Comparison of ENCODE assay signal across 21 mouse cellular contexts in genomic region chr4:128594062-128594461, GRCm38 (mm10). TPM values are rescaled to one million over a fixed set of nuclear protein-coding genes. Genes with fewer than 3 reads are reported as not detected.
DNase-seq lines count a peak whose midpoint lies in the region; ATAC-seq and TF ChIP-seq lines count a peak whose summit lies in the region.
"Had no signal": no experiment of that assay in that cellular context is flagged by ENCODE, and none has a peak within 500 bp of the region (broad histone marks: within the 10 kb centered on the region; RNA-seq: fewer than 3 reads in every experiment).

No protein-coding gene starts in this region.

- no peak for TF ChIP-seq CTCF in MEL (IDR thresholded peaks at IDR 0.05 in 2 of 3, conservative IDR thresholded peaks at IDR 0.05 in 1 of 3; ENCODE audit: control insufficient read depth in 1 of 3, insufficient read depth in 1 of 3, low read depth in 2 of 3, low read length in 3 of 3, poor library complexity in 1 of 3, severe bottlenecking in 1 of 3)
- TF ChIP-seq CTCF in gastrocnemius, adult 2 months (IDR thresholded peaks at IDR 0.05), result no peak

- no peak for TF ChIP-seq RAD21 in MEL (IDR thresholded peaks at IDR 0.05; ENCODE audit: low read depth, low read length)

- no peak overlapping the region; the same call in 1 of the 2 replicates for H3K27ac ChIP-seq in MEL (ENCODE audit: control insufficient read depth, low read depth, low read length)
- no peak overlapping the region for H3K27ac ChIP-seq in gastrocnemius, adult 2 months
- H3K27ac ChIP-seq: forebrain, embryonic 12.5 days; limb, embryonic 13.5 days; liver, embryonic 14.5 days; midbrain, embryonic 10.5 days had no signal

- H3K79me2 ChIP-seq in MEL (ENCODE audit: control insufficient read depth, insufficient read depth, low read length, poor library complexity), result no peaks in the 10 kb centered on the region

- TF ChIP-seq EP300 in MEL (IDR thresholded peaks at IDR 0.05; ENCODE audit: low read depth in 1 of 2, low read length in 2 of 2), result peak in 1 of 2 experiments; percentile 6; a peak in 2 of 4 replicates

- H3K9me3 ChIP-seq in MEL (replicated peaks; ENCODE audit: insufficient read depth, low read length), result no peaks in the 10 kb centered on the region
- H3K9me3 ChIP-seq: forebrain, embryonic 12.5 days; limb, embryonic 13.5 days; midbrain, embryonic 10.5 days had no signal

- peak; percentile 70 for ATAC-seq in megakaryocyte, adult 5-6 weeks (ENCODE audit: poor library complexity, severe bottlenecking)
- ATAC-seq: hindbrain, embryonic 16.5 days had no signal

- intact Hi-C loops in gastrocnemius, adult 2 months (cut with DNase I), result no loop called here

- peaks cover 0 to 9% of the 10 kb centered on the region in 2 experiments; a peak in 2 of 4 replicates for H3K36me3 ChIP-seq in MEL (ENCODE audit: control insufficient read depth in 1 of 2, insufficient read depth in 2 of 2, low read length in 2 of 2)

- H3K4me3 ChIP-seq in MEL (ENCODE audit: control insufficient read depth in 1 of 2, insufficient read depth in 1 of 2, low read depth in 2 of 2, low read length in 2 of 2), result no peak overlapping the region
- no peak overlapping the region for H3K4me3 ChIP-seq in gastrocnemius, adult 2 months
- H3K4me3 ChIP-seq: forebrain, embryonic 12.5 days; limb, embryonic 13.5 days; midbrain, embryonic 10.5 days had no signal

- H3K4me1 ChIP-seq in MEL (ENCODE audit: control insufficient read depth in 1 of 2, insufficient read depth in 2 of 2, low read length in 2 of 2), result peaks cover 6 to 18% of the 10 kb centered on the region in 2 experiments
- H3K4me1 ChIP-seq: forebrain, embryonic 12.5 days; limb, embryonic 13.5 days had no signal

- no peak for TF ChIP-seq POLR2A in MEL (IDR thresholded peaks at IDR 0.05; ENCODE audit: control insufficient read depth in 1 of 2, insufficient read depth in 1 of 2, low read depth in 1 of 2, low read length in 2 of 2, poor library complexity in 1 of 2)

- H3K27me3 ChIP-seq in MEL (ENCODE audit: control insufficient read depth in 1 of 2, insufficient read depth in 2 of 2, low read length in 2 of 2), result no peaks in the 10 kb centered on the region
- H3K27me3 ChIP-seq: forebrain, embryonic 12.5 days; limb, embryonic 13.5 days had no signal

- peak; percentile 11 for DNase-seq in lung, postnatal 36 days
- DNase-seq in lung, postnatal 25 days (ENCODE audit: low spot score), result no peak
- peak; percentile 43 for DNase-seq in MEL (ENCODE audit: low read depth, low spot score)
- DNase-seq in thymus, postnatal 25 days, result peak; percentile 55
- DNase-seq in gastrocnemius, postnatal 25 days, result no peak
- no peak for DNase-seq in ovary, postnatal 14 days (ENCODE audit: low spot score)
- no peak for DNase-seq in gastrocnemius, adult 2 months
- DNase-seq: cerebellum, adult 11 months; cerebellum, postnatal 14 days; heart, adult 18-20 months; heart, postnatal 4 days; kidney, adult 9 months; kidney, postnatal 4 days; spleen, adult 18-20 months had no signal

- no peak overlapping the region for H3K9ac ChIP-seq in MEL (ENCODE audit: control insufficient read depth, low read depth, low read length, poor library complexity, severe bottlenecking)
- H3K9ac ChIP-seq: forebrain, embryonic 12.5 days; limb, embryonic 13.5 days; liver, embryonic 14.5 days had no signal

TF ChIP-seq in MEL, 35 proteins besides CTCF, POLR2A, EP300 and RAD21:
- TF ChIP-seq NRF1 (IDR thresholded peaks at IDR 0.05; ENCODE audit: insufficient read depth, low read depth, low read length, poor library complexity, severe bottlenecking) (no peak), TBP (IDR thresholded peaks at IDR 0.05; ENCODE audit: low read depth, low read length) (no peak), MYC (IDR thresholded peaks at IDR 0.05; ENCODE audit: low read depth, low read length) (no peak), SMC3 (IDR thresholded peaks at IDR 0.05; ENCODE audit: low read depth, low read length) (no peak), ZC3H11A (IDR thresholded peaks at IDR 0.05; ENCODE audit: low read depth, low read length) (no peak)

RNA-seq across cellular contexts. Expression of gene Zscan20, which starts 15.8 kb away (rescaled TPM):
- total RNA-seq in MEL (2012; rRNA removed), result 5.5 and 5.6 TPM in 2 replicates
- 1 to 10 TPM in 1 of 2 experiments, not detected in 1; 4.3 TPM for polyA plus RNA-seq in MEL (2012; ENCODE audit: insufficient read depth in 1 of 2, insufficient read length in 2 of 2, low read depth in 1 of 2, low replicate concordance in 2 of 2, missing spikeins in 1 of 2)
- 1.5 and 3.0 TPM in 2 replicates for total RNA-seq in megakaryocyte, adult 5-6 weeks (2015)
- 2.9 and 3.3 TPM in 2 replicates for total RNA-seq in megakaryocyte, adult 5-6 weeks (2017)
- total RNA-seq in gastrocnemius, postnatal 25 days (2021), result 1 to 10 TPM; 2.9 TPM
- 1 to 10 TPM; 3.3 to 3.6 TPM for total RNA-seq in gastrocnemius, adult 2 months (2021)

RNA-seq across cellular contexts. Expression of gene Tlr12, which starts 24.4 kb away (rescaled TPM):
- total RNA-seq in MEL (2012; rRNA removed), result not detected in 2 replicates
- not detected for polyA plus RNA-seq in MEL (2012; ENCODE audit: insufficient read depth in 1 of 2, insufficient read length in 2 of 2, low read depth in 1 of 2, low replicate concordance in 2 of 2, missing spikeins in 1 of 2)
- 0.52 and 1.2 TPM in 2 replicates for total RNA-seq in megakaryocyte, adult 5-6 weeks (2015)
- total RNA-seq in megakaryocyte, adult 5-6 weeks (2017), result 0.55 and 0.85 TPM in 2 replicates
- not detected for total RNA-seq in gastrocnemius, postnatal 25 days (2021)
- not detected for total RNA-seq in gastrocnemius, adult 2 months (2021)
- polyA plus RNA-seq: heart, embryonic 14.5 days had no signal

Comparison
In these comparisons a context has a peak if more than half of its experiments do, and no peak if none do; other contexts are left out.
1. DNase-seq: peak in lung, postnatal 36 days (single experiment), MEL (single experiment) and thymus, postnatal 25 days (single experiment); none in lung, postnatal 25 days (single experiment), gastrocnemius, postnatal 25 days (single experiment), ovary, postnatal 14 days (single experiment) and gastrocnemius, adult 2 months (single experiment).